ENCODE assay signal across 9 mouse cellular contexts in genomic region chr11:29718541-29718940, GRCm38 (mm10). TPM values are rescaled to one million over a fixed set of nuclear protein-coding genes. Genes with fewer than 3 reads are reported as not detected.
DNase-seq lines count a peak whose midpoint lies in the region; ATAC-seq lines count a peak whose summit lies in the region.
"Had no signal": no experiment of that assay in that cellular context is flagged by ENCODE, and none has a peak within 500 bp of the region (broad histone marks: within the 10 kb centered on the region; RNA-seq: fewer than 3 reads in every experiment).

No protein-coding gene starts in this region.

- peak; percentile 36 for DNase-seq in R1 (ENCODE audit: low read depth, low spot score)
- peak; percentile 33 to 62 for DNase-seq in frontal cortex, postnatal 36 days (ENCODE audit: low spot score in 2 of 2)
- DNase-seq in left cerebral cortex, postnatal 25 days (ENCODE audit: low spot score in 2 of 2): peak; percentile 67 to 75
- DNase-seq in spleen, adult 12 weeks (ENCODE audit: low spot score): no peak
- DNase-seq in c-Kit-positive CD71-positive TER-119-positive erythroid progenitor cells, embryonic 14.5 days (ENCODE audit: low spot score): no peak

- H3K27me3 ChIP-seq in heart, embryonic 13.5 days (replicated peaks): no peaks in the 10 kb centered on the region
- no peaks in the 10 kb centered on the region for H3K27me3 ChIP-seq in heart, embryonic 12.5 days (replicated peaks)
- H3K27me3 ChIP-seq in stomach, embryonic 14.5 days (ENCODE audit: control insufficient read depth, insufficient read depth, low read length): no peaks in the 10 kb centered on the region

- H3K27ac ChIP-seq in heart, embryonic 13.5 days (replicated peaks): no peak overlapping the region
- H3K27ac ChIP-seq in heart, embryonic 12.5 days (ENCODE audit: poor library complexity, severe bottlenecking): no peak overlapping the region
- peak overlapping the region; percentile 22; the same call in 1 of the 2 replicates for H3K27ac ChIP-seq in stomach, embryonic 14.5 days (ENCODE audit: low read length)

- WGBS in heart, embryonic 13.5 days: 67% methylated on average over 6 of the region's 6 CpGs
- 66% methylated on average over 6 of the region's 6 CpGs for WGBS in heart, embryonic 12.5 days
- 29% methylated on average over 6 of the region's 6 CpGs for WGBS in stomach, embryonic 14.5 days

- intact Hi-C loops in left cerebral cortex, postnatal 25 days (cut with DNase I): loop anchor here (10.0 kb wide), 1 partner anchor 386 kb away; no protein-coding TSS in a partner anchor

- peak overlapping the region; percentile 0; the same call in 1 of the 2 replicates for H3K9ac ChIP-seq in heart, embryonic 13.5 days
- no peak overlapping the region for H3K9ac ChIP-seq in heart, embryonic 12.5 days
- H3K9ac ChIP-seq in stomach, embryonic 14.5 days (replicated peaks; ENCODE audit: low read depth, low read length): no peak overlapping the region

- no peaks in the 10 kb centered on the region for H3K9me3 ChIP-seq in heart, embryonic 13.5 days
- H3K9me3 ChIP-seq in heart, embryonic 12.5 days (replicated peaks): no peaks in the 10 kb centered on the region
- no peaks in the 10 kb centered on the region for H3K9me3 ChIP-seq in stomach, embryonic 14.5 days (ENCODE audit: control insufficient read depth, low read depth, low read length)
- H3K9me3 ChIP-seq: G1E had no signal

- no peak for ATAC-seq in heart, embryonic 13.5 days (ENCODE audit: extremely low read depth, insufficient number of reproducible peaks, low FRiP score, low TSS enrichment)
- ATAC-seq in heart, embryonic 12.5 days (ENCODE audit: insufficient number of reproducible peaks, low FRiP score): no peak
- ATAC-seq in stomach, embryonic 14.5 days (ENCODE audit: insufficient number of reproducible peaks, insufficient read depth, low FRiP score, low read depth): no peak

- no peak overlapping the region for H3K4me2 ChIP-seq in heart, embryonic 13.5 days
- H3K4me2 ChIP-seq in heart, embryonic 12.5 days: no peak overlapping the region
- H3K4me2 ChIP-seq in stomach, embryonic 14.5 days (replicated peaks; ENCODE audit: low read depth, low read length): peak overlapping the region; percentile 20; the same call in 1 of the 2 replicates

- no peak overlapping the region for H3K4me3 ChIP-seq in heart, embryonic 13.5 days
- H3K4me3 ChIP-seq in heart, embryonic 12.5 days: no peak overlapping the region
- no peak overlapping the region for H3K4me3 ChIP-seq in stomach, embryonic 14.5 days (ENCODE audit: low read depth, low read length)

- peaks cover 13% of the 10 kb centered on the region for H3K36me3 ChIP-seq in heart, embryonic 13.5 days
- 0 out of 2 replicates have a peak, but pooled peaks cover 4% of the 10 kb centered on the region for H3K36me3 ChIP-seq in heart, embryonic 12.5 days
- H3K36me3 ChIP-seq in stomach, embryonic 14.5 days (ENCODE audit: control insufficient read depth, insufficient read depth, low read length): no peaks in the 10 kb centered on the region
- H3K36me3 ChIP-seq: G1E had no signal

- peaks cover 23% of the 10 kb centered on the region for H3K4me1 ChIP-seq in heart, embryonic 13.5 days
- peaks cover 8% of the 10 kb centered on the region; the same call in 1 of the 2 replicates for H3K4me1 ChIP-seq in heart, embryonic 12.5 days (replicated peaks)
- peaks cover 10% of the 10 kb centered on the region; the same call in 1 of the 2 replicates for H3K4me1 ChIP-seq in stomach, embryonic 14.5 days (ENCODE audit: control insufficient read depth, insufficient read depth, low read length)

RNA-seq across cellular contexts. Expression of gene Rtn4, which starts 25.8 kb away (rescaled TPM):
- 56.7 and 60.7 TPM in 2 replicates for polyA plus RNA-seq in heart, embryonic 13.5 days (2015; fragmentation: Nextera tagmentation; extraction: Ambion mirVana)
- polyA plus RNA-seq in heart, embryonic 12.5 days (2016; fragmentation: Nextera tagmentation; extraction: Ambion mirVana): 77.8 and 81.6 TPM in 2 replicates
- total RNA-seq in left cerebral cortex, postnatal 25 days (2021): 100 to 1,000 TPM; 694 to 720 TPM
- polyA plus RNA-seq in stomach, embryonic 14.5 days (2014; fragmentation: Nextera tagmentation; extraction: Ambion mirVana): 58.7 and 61.2 TPM in 2 replicates

Comparison
In these comparisons a context has a peak if more than half of its experiments do, and no peak if none do; other contexts are left out.
1. DNase-seq: peak in R1 (single experiment), frontal cortex, postnatal 36 days (2 of 2) and left cerebral cortex, postnatal 25 days (2 of 2); none in spleen, adult 12 weeks (single experiment) and c-Kit-positive CD71-positive TER-119-positive erythroid progenitor cells, embryonic 14.5 days (single experiment).